In genomic region chrX:73484870-73485269, GRCm38 (mm10) we compare ENCODE assay signal across 15 mouse cellular contexts. TPM values are rescaled to one million over a fixed set of nuclear protein-coding genes. Genes with fewer than 3 reads are reported as not detected.
A peak's percentile ranks its signal among the peaks of the same experiment; 100 is the strongest.
DNase-seq lines count a peak whose midpoint lies in the region; ATAC-seq and TF ChIP-seq lines count a peak whose summit lies in the region.
"Had no signal": no experiment of that assay in that cellular context is flagged by ENCODE, and none has a peak within 500 bp of the region (broad histone marks: within the 10 kb centered on the region; RNA-seq: fewer than 3 reads in every experiment).

No protein-coding gene starts in this region.

- no peaks in the 10 kb centered on the region for H3K9me3 ChIP-seq in heart, embryonic 14.5 days (ENCODE audit: control insufficient read depth, low read length)
- H3K9me3 ChIP-seq in liver, embryonic 11.5 days (ENCODE audit: control insufficient read depth, low read length): no peaks in the 10 kb centered on the region
- H3K9me3 ChIP-seq in liver, postnatal 0 days (ENCODE audit: low read length): no peaks in the 10 kb centered on the region
- no peaks in the 10 kb centered on the region for H3K9me3 ChIP-seq in embryonic facial prominence, embryonic 14.5 days (ENCODE audit: control insufficient read depth, low read length)
- H3K9me3 ChIP-seq in neural tube, embryonic 15.5 days (replicated peaks): no peaks in the 10 kb centered on the region
- no peaks in the 10 kb centered on the region for H3K9me3 ChIP-seq in forebrain, embryonic 10.5 days

- H3K9ac ChIP-seq in heart, embryonic 14.5 days (ENCODE audit: low read length): peak overlapping the region; percentile 70; the same call in 1 of the 2 replicates
- H3K9ac ChIP-seq in liver, embryonic 11.5 days (ENCODE audit: low read depth, low read length): no peak overlapping the region
- no peak overlapping the region for H3K9ac ChIP-seq in liver, postnatal 0 days (replicated peaks)
- H3K9ac ChIP-seq in embryonic facial prominence, embryonic 14.5 days (ENCODE audit: low read depth, low read length): peak overlapping the region; percentile 73
- H3K9ac ChIP-seq in neural tube, embryonic 15.5 days (replicated peaks): no peak overlapping the region

- DNase-seq in heart, adult 8-10 months (ENCODE audit: low spot score): no peak
- DNase-seq in liver, embryonic 11.5 days (ENCODE audit: low spot score): no peak
- no peak for DNase-seq in liver, postnatal 0 days
- DNase-seq in embryonic facial prominence, embryonic 14.5 days (ENCODE audit: low spot score): no peak
- no peak for DNase-seq in layer of hippocampus, adult 9-10 months (ENCODE audit: low spot score)
- DNase-seq in forebrain, embryonic 10.5 days (ENCODE audit: extremely low spot score, low spot score): no peak
- DNase-seq: cerebellum, adult 9-10 months; layer of hippocampus, postnatal 36 days had no signal

- TF ChIP-seq CTCF in liver, postnatal 0 days (IDR thresholded peaks at IDR 0.05; ENCODE audit: low read depth): no peak

- no peaks in the 10 kb centered on the region; a peak in 1 of 4 replicates for H3K4me1 ChIP-seq in heart, embryonic 14.5 days (ENCODE audit: control insufficient read depth in 2 of 2, insufficient read depth in 2 of 2, low read length in 2 of 2)
- no peaks in the 10 kb centered on the region for H3K4me1 ChIP-seq in liver, embryonic 11.5 days (replicated peaks; ENCODE audit: control insufficient read depth, insufficient read depth, low read length)
- H3K4me1 ChIP-seq in liver, postnatal 0 days (ENCODE audit: insufficient read depth): no peaks in the 10 kb centered on the region
- H3K4me1 ChIP-seq in embryonic facial prominence, embryonic 14.5 days (ENCODE audit: control insufficient read depth, insufficient read depth, low read length): peaks cover 10% of the 10 kb centered on the region
- H3K4me1 ChIP-seq in neural tube, embryonic 15.5 days: no peaks in the 10 kb centered on the region
- peaks cover 6% of the 10 kb centered on the region; the same call in 1 of the 2 replicates for H3K4me1 ChIP-seq in forebrain, embryonic 10.5 days

- H3K27ac ChIP-seq in heart, embryonic 14.5 days (replicated peaks in 1 of 2; ENCODE audit: control insufficient read depth in 1 of 2, insufficient read depth in 1 of 2, low read depth in 2 of 2, low read length in 2 of 2): no peak overlapping the region
- H3K27ac ChIP-seq in liver, embryonic 11.5 days (ENCODE audit: low read depth, low read length): no peak overlapping the region
- H3K27ac ChIP-seq in liver, postnatal 0 days (ENCODE audit: low read depth): no peak overlapping the region
- H3K27ac ChIP-seq in embryonic facial prominence, embryonic 14.5 days (replicated peaks; ENCODE audit: low read depth, low read length): no peak overlapping the region
- H3K27ac ChIP-seq in neural tube, embryonic 15.5 days (replicated peaks): no peak overlapping the region
- no peak overlapping the region for H3K27ac ChIP-seq in forebrain, embryonic 10.5 days
- H3K27ac ChIP-seq: macrophage had no signal

- no peak for TF ChIP-seq EP300 in liver, postnatal 0 days (IDR thresholded peaks at IDR 0.05; ENCODE audit: low read depth)

- no peak for ATAC-seq in heart, embryonic 14.5 days (ENCODE audit: insufficient number of reproducible peaks, insufficient read depth, low FRiP score, low read depth)
- no peak for ATAC-seq in liver, embryonic 11.5 days (replicated peaks; ENCODE audit: low FRiP score)
- ATAC-seq in liver, postnatal 0 days: no peak
- ATAC-seq in embryonic facial prominence, embryonic 14.5 days (ENCODE audit: low read depth): no peak
- ATAC-seq in neural tube, embryonic 15.5 days (ENCODE audit: low FRiP score): no peak
- ATAC-seq: CD4-positive, CD25-positive, alpha-beta regulatory T cell, adult 4 months; inflammation-experienced regulatory T-cells, adult 6 months had no signal

- no peaks in the 10 kb centered on the region for H3K36me3 ChIP-seq in heart, embryonic 14.5 days (ENCODE audit: control insufficient read depth, insufficient read depth, low read length)
- H3K36me3 ChIP-seq in liver, embryonic 11.5 days (ENCODE audit: control insufficient read depth, insufficient read depth, low read length): no peaks in the 10 kb centered on the region
- H3K36me3 ChIP-seq in liver, postnatal 0 days (replicated peaks; ENCODE audit: insufficient read depth, low read length): no peaks in the 10 kb centered on the region
- no peaks in the 10 kb centered on the region for H3K36me3 ChIP-seq in embryonic facial prominence, embryonic 14.5 days (ENCODE audit: control insufficient read depth, insufficient read depth, low read length)
- no peaks in the 10 kb centered on the region for H3K36me3 ChIP-seq in neural tube, embryonic 15.5 days
- no peaks in the 10 kb centered on the region for H3K36me3 ChIP-seq in forebrain, embryonic 10.5 days (replicated peaks)

- 75% methylated on average over 4 of the region's 4 CpGs for WGBS in heart, embryonic 14.5 days
- 78% methylated on average over 4 of the region's 4 CpGs for WGBS in liver, embryonic 11.5 days
- WGBS in liver, postnatal 0 days (ENCODE audit: insufficient replicate concordance): 69% methylated on average over 4 of the region's 4 CpGs
- 88% methylated on average over 4 of the region's 4 CpGs for WGBS in embryonic facial prominence, embryonic 14.5 days
- 86% methylated on average over 4 of the region's 4 CpGs for WGBS in neural tube, embryonic 15.5 days
- WGBS in forebrain, embryonic 10.5 days: 90% methylated on average over 4 of the region's 4 CpGs

- H3K4me3 ChIP-seq in heart, embryonic 14.5 days (ENCODE audit: control insufficient read depth in 1 of 2, insufficient read depth in 1 of 2, low read depth in 1 of 2, low read length in 2 of 2): peak overlapping the region; percentile 40; a peak in 3 of 4 replicates
- H3K4me3 ChIP-seq in liver, embryonic 11.5 days (ENCODE audit: low read depth, low read length): no peak overlapping the region
- no peak overlapping the region for H3K4me3 ChIP-seq in liver, postnatal 0 days (ENCODE audit: low read depth, low read length)
- H3K4me3 ChIP-seq in embryonic facial prominence, embryonic 14.5 days (ENCODE audit: low read depth, low read length): peak overlapping the region; percentile 49
- no peak overlapping the region for H3K4me3 ChIP-seq in neural tube, embryonic 15.5 days (replicated peaks)
- H3K4me3 ChIP-seq in forebrain, embryonic 10.5 days: no peak overlapping the region

- peak overlapping the region; percentile 55 for H3K4me2 ChIP-seq in heart, embryonic 14.5 days (ENCODE audit: low read length)
- peak overlapping the region; percentile 46 for H3K4me2 ChIP-seq in liver, embryonic 11.5 days
- no peak overlapping the region for H3K4me2 ChIP-seq in liver, postnatal 0 days (ENCODE audit: low read depth, low read length)
- H3K4me2 ChIP-seq in embryonic facial prominence, embryonic 14.5 days (ENCODE audit: low read depth, low read length): peak overlapping the region; percentile 55
- H3K4me2 ChIP-seq in neural tube, embryonic 15.5 days: peak overlapping the region; percentile 25

- no peaks in the 10 kb centered on the region for H3K27me3 ChIP-seq in heart, embryonic 14.5 days (ENCODE audit: control insufficient read depth, insufficient read depth, low read length)
- peaks cover 32% of the 10 kb centered on the region for H3K27me3 ChIP-seq in liver, embryonic 11.5 days (replicated peaks; ENCODE audit: control insufficient read depth, insufficient read depth, low read length)
- 0 out of 2 replicates have a peak, but pooled peaks cover 7% of the 10 kb centered on the region for H3K27me3 ChIP-seq in liver, postnatal 0 days (ENCODE audit: insufficient read depth, low read length)
- H3K27me3 ChIP-seq in embryonic facial prominence, embryonic 14.5 days (replicated peaks; ENCODE audit: control insufficient read depth, insufficient read depth, low read length): 0 out of 2 replicates have a peak, but pooled peaks cover 5% of the 10 kb centered on the region
- H3K27me3 ChIP-seq in neural tube, embryonic 15.5 days (replicated peaks): no peaks in the 10 kb centered on the region
- peaks cover 92% of the 10 kb centered on the region for H3K27me3 ChIP-seq in forebrain, embryonic 10.5 days (ENCODE audit: poor library complexity, severe bottlenecking)

RNA-seq across cellular contexts. Expression of gene Bgn, which starts 1.5 kb away (rescaled TPM):
- 111 and 130 TPM in 2 replicates for polyA plus RNA-seq in heart, embryonic 14.5 days (2014; fragmentation: Nextera tagmentation; extraction: Ambion mirVana)
- total RNA-seq in heart, adult 8-10 months (2022): 100 to 1,000 TPM; 152 to 198 (median 182) TPM
- polyA plus RNA-seq in liver, embryonic 11.5 days (2014; fragmentation: Nextera tagmentation; extraction: Ambion mirVana): 21.5 and 22.9 TPM in 2 replicates
- 17.4 and 18.3 TPM in 2 replicates for polyA plus RNA-seq in liver, postnatal 0 days (2015; fragmentation: Nextera tagmentation; extraction: Ambion mirVana)
- 263 and 311 TPM in 2 replicates for polyA plus RNA-seq in embryonic facial prominence, embryonic 14.5 days (2014; fragmentation: Nextera tagmentation; extraction: Ambion mirVana)
- polyA plus RNA-seq in neural tube, embryonic 15.5 days (2015; fragmentation: Nextera tagmentation; extraction: Ambion mirVana): 29.1 and 33.4 TPM in 2 replicates
- polyA plus RNA-seq in forebrain, embryonic 10.5 days (2016; fragmentation: Nextera tagmentation; extraction: Ambion mirVana): 10.3 and 12.3 TPM in 2 replicates
- polyA plus RNA-seq: CD4-positive, CD25-positive, alpha-beta regulatory T cell, adult 4 months had no signal

RNA-seq across cellular contexts. Expression of gene Atp2b3, which starts 18.0 kb away (rescaled TPM):
- polyA plus RNA-seq in heart, embryonic 14.5 days (2014; fragmentation: Nextera tagmentation; extraction: Ambion mirVana): 0.27 and 0.41 TPM in 2 replicates
- under 1 TPM; 0.16 to 0.53 (median 0.21) TPM for total RNA-seq in heart, adult 8-10 months (2022)
- polyA plus RNA-seq in liver, embryonic 11.5 days (2014; fragmentation: Nextera tagmentation; extraction: Ambion mirVana): 0.09 and 0.10 TPM in 2 replicates
- polyA plus RNA-seq in liver, postnatal 0 days (2015; fragmentation: Nextera tagmentation; extraction: Ambion mirVana): not detected in 2 replicates
- polyA plus RNA-seq in embryonic facial prominence, embryonic 14.5 days (2014; fragmentation: Nextera tagmentation; extraction: Ambion mirVana): 0.80 and 1.3 TPM in 2 replicates
- 6.1 and 7.0 TPM in 2 replicates for polyA plus RNA-seq in neural tube, embryonic 15.5 days (2015; fragmentation: Nextera tagmentation; extraction: Ambion mirVana)
- polyA plus RNA-seq in forebrain, embryonic 10.5 days (2016; fragmentation: Nextera tagmentation; extraction: Ambion mirVana): 0.06 and 0.10 TPM in 2 replicates
- polyA plus RNA-seq: CD4-positive, CD25-positive, alpha-beta regulatory T cell, adult 4 months; inflammation-experienced regulatory T-cells, adult 6 months had no signal

RNA-seq across cellular contexts. Expression of gene Haus7, which starts 26.0 kb away (rescaled TPM):
- 42.0 and 43.2 TPM in 2 replicates for polyA plus RNA-seq in heart, embryonic 14.5 days (2014; fragmentation: Nextera tagmentation; extraction: Ambion mirVana)
- 1 to 10 TPM; 5.0 to 6.3 (median 5.4) TPM for total RNA-seq in heart, adult 8-10 months (2022)
- 66.2 and 67.8 TPM in 2 replicates for polyA plus RNA-seq in liver, embryonic 11.5 days (2014; fragmentation: Nextera tagmentation; extraction: Ambion mirVana)
- 22.1 and 25.3 TPM in 2 replicates for polyA plus RNA-seq in liver, postnatal 0 days (2015; fragmentation: Nextera tagmentation; extraction: Ambion mirVana)
- polyA plus RNA-seq in embryonic facial prominence, embryonic 14.5 days (2014; fragmentation: Nextera tagmentation; extraction: Ambion mirVana): 48.2 and 52.5 TPM in 2 replicates
- 67.5 and 74.9 TPM in 2 replicates for polyA plus RNA-seq in neural tube, embryonic 15.5 days (2015; fragmentation: Nextera tagmentation; extraction: Ambion mirVana)
- 87.8 and 88.7 TPM in 2 replicates for polyA plus RNA-seq in forebrain, embryonic 10.5 days (2016; fragmentation: Nextera tagmentation; extraction: Ambion mirVana)

RNA-seq across cellular contexts. Expression of gene Trex2, which starts 49.7 kb away (rescaled TPM):
- not detected in 2 replicates for polyA plus RNA-seq in heart, embryonic 14.5 days (2014; fragmentation: Nextera tagmentation; extraction: Ambion mirVana)
- not detected for total RNA-seq in heart, adult 8-10 months (2022)
- polyA plus RNA-seq in liver, embryonic 11.5 days (2014; fragmentation: Nextera tagmentation; extraction: Ambion mirVana): not detected in 2 replicates
- not detected in 2 replicates for polyA plus RNA-seq in liver, postnatal 0 days (2015; fragmentation: Nextera tagmentation; extraction: Ambion mirVana)
- 1.3 and 2.9 TPM in 2 replicates for polyA plus RNA-seq in embryonic facial prominence, embryonic 14.5 days (2014; fragmentation: Nextera tagmentation; extraction: Ambion mirVana)
- not detected in 2 replicates for polyA plus RNA-seq in neural tube, embryonic 15.5 days (2015; fragmentation: Nextera tagmentation; extraction: Ambion mirVana)
- not detected in 2 replicates for polyA plus RNA-seq in forebrain, embryonic 10.5 days (2016; fragmentation: Nextera tagmentation; extraction: Ambion mirVana)
- total RNA-seq: layer of hippocampus, postnatal 36 days had no signal
- polyA plus RNA-seq: CD4-positive, CD25-positive, alpha-beta regulatory T cell, adult 4 months; embryonic facial prominence, embryonic 11.5 days; frontal cortex, adult 2 months; inflammation-experienced regulatory T-cells, adult 6 months; macrophage had no signal

Comparison
In these comparisons a context has a peak if more than half of its experiments do, and no peak if none do; other contexts are left out.
1. H3K4me3 ChIP-seq: peak in heart, embryonic 14.5 days (2 of 2) and embryonic facial prominence, embryonic 14.5 days (single experiment); none in liver, embryonic 11.5 days (single experiment), liver, postnatal 0 days (single experiment), neural tube, embryonic 15.5 days (single experiment) and forebrain, embryonic 10.5 days (single experiment).
2. H3K9ac ChIP-seq: peak in heart, embryonic 14.5 days (single experiment) and embryonic facial prominence, embryonic 14.5 days (single experiment); none in liver, embryonic 11.5 days (single experiment), liver, postnatal 0 days (single experiment) and neural tube, embryonic 15.5 days (single experiment).